Mouse (Mus musculus) fat pad, adult 2 months (tissue): ENCODE data around the gene Mn1.
A peak's percentile ranks its signal among the peaks of the same experiment; 100 is the strongest.

Experiments
- DNase-seq: peaks from one replicate; pipeline ENCODE4 v3.0.0-alpha.2; 2011; ENCODE audit warnings: low read depth, low spot score; ENCODE audit errors: extremely low read depth

The Mn1 gene

GRCm38 (mm10) chr5:111429726-111430125 lies 12.6 kb downstream of the Mn1 start:
- no peak for DNase-seq

- DNase-seq = no peak
These were observed 14.0 kb downstream of the Mn1 start for GRCm38 (mm10) chr5:111431007-111431730.

- DNase-seq = no peak
These were observed 15.7 kb downstream of the Mn1 start for GRCm38 (mm10) chr5:111432842-111433241.

DNA sequence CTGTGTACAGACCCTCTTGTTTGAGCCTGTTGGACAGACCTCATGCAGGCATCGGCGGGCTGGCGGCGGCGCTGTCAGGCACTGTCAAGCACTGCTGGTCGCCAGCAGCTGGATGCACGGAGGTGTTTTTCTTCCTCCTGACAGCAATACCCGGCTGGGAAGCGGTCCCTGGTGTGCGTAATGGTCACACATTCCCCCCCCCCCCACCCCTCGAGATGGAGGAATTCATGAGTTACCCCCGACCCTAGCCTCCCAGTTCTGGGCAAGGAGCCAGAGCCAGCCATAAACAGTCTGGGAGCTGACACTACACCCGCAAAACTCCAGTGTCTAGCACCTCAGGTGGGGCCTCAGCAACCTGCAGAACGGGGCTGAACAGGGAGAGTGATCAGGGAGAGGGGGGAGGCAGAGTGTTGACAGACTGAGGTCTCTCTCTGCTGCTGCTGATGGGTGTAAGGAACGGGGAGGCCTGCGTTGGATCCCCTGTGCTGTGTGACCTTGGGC lies 17.2 kb downstream of the Mn1 start:
- no peak for DNase-seq

DNA sequence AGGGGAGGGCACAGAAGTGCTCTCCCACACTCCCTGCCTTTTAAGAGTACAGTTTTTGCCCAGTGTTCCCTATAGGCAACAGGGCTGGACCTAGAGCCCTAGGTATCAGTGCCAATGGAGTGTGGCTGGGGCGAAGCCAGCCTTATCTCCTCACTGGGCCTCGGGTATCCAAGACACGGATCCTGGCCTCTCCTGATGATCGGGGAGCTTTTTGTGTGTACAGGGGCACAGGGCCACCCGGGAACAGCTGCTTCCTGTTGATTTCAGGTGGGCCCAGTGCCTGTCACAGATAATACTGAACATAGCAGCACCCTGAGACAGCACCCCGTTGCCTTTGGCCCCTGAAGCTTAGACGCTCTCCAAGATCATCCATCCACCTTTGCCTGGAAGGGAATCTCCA lies 19.1 kb downstream of the Mn1 start:
- DNase-seq = no peak

DNA sequence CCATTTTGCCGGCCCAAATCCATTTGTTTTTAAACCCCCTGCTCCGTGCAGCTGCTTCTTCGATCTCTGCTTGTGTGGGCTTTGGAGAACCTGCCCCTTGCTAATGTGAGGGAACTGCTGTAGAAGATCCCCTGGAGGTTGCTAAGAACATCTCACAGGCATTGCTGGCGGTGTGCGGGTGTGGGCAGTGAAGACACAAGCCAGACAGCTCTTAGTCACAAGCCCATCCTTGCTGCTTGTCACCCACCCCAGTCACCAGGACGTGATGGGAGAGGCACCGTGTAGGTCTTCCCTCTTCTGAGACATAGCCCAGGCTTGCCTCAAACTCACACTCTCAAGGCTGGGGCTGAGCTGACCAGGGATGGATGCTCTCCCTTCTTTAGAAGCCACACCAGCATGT lies 20.0 kb downstream of the Mn1 start:
- no peak for DNase-seq

- DNase-seq = no peak
These were observed 21.2 kb downstream of the Mn1 start for GRCm38 (mm10) chr5:111438336-111438735.

DNA sequence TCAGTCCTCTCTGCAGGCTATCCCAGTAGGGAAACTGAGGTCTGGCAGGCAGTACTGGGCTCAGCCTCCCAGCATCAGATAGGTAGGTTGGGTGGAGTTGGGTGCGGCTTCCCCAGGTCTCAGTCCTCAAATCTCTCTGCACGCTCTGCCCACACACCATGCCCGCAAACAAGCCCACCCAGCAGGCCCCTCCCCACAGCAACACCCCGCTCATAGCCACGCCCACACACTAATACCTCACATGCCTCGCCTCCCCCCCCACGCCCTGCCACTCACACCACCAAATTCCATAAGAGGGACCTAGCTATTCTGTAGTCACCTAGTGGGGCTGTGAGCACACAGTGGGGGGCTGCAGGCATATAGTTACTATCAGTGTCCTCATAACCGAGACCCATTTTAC lies 21.7 kb downstream of the Mn1 start:
- no peak for DNase-seq

- DNase-seq = no peak
These were observed 23.1 kb downstream of the Mn1 start for GRCm38 (mm10) chr5:111440264-111440663.

DNA sequence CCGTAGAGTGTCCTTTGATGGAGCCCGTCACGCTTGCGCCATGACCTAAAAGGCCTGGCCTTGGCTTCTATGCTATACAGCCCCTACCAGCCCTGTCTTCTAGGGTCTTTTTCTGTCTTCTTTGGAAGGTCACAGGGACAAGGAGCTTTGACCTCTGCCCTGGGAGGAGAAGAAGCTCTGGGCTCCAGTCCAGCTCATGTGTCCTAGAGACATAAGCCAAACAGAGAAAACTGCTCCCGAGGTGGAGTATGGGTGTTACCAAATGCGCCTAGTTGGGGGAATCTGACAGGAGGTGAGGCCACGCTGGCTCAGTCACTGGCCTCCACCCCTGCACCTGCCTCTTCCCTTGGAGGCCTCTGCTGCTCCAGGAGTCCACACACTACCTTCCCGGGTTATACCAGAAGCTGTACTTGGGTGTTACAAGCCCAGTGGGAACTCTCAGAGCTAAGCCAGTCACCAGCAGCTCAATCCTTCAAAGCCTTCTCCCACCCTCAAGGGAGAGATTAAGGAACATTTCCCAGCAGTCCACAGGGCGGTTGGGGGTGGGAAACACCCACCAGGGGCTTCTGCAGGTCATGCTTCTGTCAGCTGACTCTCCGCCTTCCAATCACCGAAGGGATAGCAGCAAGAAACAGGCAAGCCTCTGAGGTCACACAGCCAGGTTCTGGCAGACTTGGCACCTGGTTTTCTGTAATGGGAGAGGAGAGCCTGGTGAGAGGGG lies 25.1 kb downstream of the Mn1 start:
- DNase-seq = no peak

GRCm38 (mm10) chr5:111443636-111444035 lies 26.5 kb downstream of the Mn1 start:
- DNase-seq = peak; percentile 14

DNA sequence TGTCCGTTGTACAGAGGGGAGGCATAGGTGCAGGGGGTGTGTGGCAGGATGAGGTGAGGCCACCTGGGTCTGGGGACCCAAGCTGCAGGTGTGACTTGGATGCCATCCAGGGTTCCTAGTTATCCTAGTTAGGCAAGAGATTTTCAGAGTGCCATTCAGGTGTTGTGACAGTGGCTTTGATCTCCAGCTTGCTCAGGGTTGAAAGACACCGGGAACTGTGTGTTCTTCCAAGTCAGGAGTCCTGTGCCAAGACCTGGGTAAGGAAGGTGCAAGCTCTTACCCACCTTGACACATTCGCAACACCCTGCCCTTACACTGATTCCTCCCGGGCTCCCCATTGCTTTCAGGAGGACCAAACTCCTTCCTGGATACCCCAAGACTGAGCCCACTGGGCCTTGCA lies 27.2 kb downstream of the Mn1 start:
- peak; percentile 79 for DNase-seq

GRCm38 (mm10) chr5:111446652-111447051 lies 29.5 kb downstream of the Mn1 start:
- no peak for DNase-seq

DNA sequence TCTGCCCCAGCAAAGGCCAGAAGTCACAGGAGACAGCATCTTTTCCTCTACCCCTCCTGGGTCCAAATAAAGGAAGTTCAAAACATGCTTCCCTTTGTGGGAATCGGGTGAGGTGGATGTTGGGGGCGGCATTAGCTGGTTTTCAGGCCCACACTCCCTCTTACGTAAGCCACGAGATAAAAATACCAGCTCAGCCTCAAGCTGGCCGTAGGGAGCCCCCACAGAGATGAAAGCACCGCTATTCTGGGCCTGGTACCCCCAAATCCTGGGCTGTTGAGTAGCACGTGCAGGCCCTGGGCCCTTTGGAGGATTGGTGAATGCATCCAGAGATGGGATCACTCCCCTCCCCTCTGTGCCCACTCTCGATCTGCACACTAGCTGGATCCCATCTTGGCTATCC lies 32.5 kb downstream of the Mn1 start:
- no peak for DNase-seq

GRCm38 (mm10) chr5:111454240-111454639 lies 37.1 kb downstream of the Mn1 start:
- no peak for DNase-seq

DNA sequence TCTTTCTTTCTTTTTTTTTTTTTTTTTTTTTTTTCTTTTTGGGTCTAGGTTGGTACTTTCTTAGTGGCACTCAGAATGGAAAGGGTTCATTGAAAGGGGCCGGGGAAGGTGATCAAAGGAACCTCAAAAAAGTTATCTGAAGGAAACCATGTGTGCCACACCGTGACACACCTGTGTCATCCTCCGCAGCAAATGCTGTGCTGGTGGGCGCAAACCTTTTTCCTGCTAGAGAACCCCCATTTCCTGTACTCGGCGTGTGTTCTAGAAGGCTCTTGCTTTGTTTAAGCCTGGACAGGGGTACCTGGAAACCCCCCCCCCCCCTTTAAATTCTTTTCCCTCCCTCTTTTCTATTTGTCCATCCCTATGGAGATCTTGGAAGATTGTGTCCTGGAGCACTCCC lies 37.7 kb downstream of the Mn1 start:
- no peak for DNase-seq

DNA sequence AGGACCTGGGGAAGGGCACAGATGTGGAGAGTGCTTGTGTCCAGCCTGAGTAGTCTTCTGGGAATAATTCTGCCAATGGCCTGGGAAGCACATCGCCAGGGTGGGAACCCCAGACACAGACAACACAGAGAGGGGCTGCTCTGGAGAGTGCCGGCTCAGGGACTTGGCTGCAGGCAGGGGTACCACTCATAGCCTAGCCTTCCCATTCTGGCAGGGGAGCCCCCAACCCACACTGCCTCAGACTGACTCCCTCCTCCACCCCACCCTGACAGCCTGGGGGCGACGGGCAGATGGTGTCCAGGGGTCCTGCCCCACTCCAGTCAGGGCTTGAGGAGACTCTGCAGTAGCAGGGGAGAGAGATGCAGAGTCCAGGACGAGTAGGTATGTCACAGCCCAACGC lies 41.5 kb downstream of the Mn1 start:
- no peak for DNase-seq

DNA sequence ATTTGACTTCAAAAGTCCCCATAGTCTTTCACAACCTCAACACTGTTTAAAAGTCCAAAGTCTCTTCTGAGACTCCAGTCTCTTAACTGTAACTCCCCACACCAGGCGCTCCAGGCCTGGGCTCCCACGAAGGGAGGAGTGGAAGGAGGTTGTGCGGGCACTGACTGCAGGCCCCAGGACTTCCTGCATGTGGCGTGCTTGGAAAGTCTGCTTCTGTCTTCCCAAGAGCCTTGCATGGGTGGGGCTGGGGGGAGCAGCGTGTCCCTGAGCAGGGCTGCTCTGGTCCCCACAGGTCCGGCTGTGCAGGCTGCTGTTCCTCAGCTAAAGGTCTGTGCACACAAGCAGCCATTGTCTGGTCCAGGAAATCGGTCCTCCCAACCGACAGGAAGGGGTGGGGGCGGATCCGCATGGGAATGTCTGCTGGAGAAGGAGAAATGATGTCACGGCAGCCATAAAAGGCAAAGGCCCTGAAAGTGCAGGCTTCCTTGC lies 48.7 kb downstream of the Mn1 start:
- no peak for DNase-seq

GRCm38 (mm10) chr5:111466429-111466828 lies 49.3 kb downstream of the Mn1 start:
- DNase-seq = no peak

GRCm38 (mm10) chr5:111467699-111468098 lies 50.5 kb downstream of the Mn1 start:
- no peak for DNase-seq

- no peak for DNase-seq
These were observed 52.2 kb downstream of the Mn1 start for GRCm38 (mm10) chr5:111469195-111469882.

DNA sequence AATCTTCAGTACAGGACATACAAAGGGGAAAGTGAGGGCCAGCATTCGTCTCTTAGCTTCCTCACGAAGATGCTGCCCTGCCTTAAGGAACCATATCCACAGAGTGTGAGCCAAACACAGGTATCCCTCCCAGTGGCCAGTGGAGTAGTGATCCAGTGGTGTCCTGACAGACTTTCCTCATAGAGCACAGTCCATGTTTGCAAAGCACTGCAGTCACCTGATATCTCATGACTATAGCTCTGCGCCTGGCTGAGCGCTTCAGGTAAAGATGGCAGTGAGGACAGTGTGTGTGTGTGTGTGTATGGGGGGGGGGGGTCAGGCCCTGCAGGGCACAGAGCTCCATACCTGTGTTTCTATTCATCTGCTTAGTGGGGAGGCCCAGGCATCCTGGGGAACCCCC lies 53.7 kb downstream of the Mn1 start:
- no peak for DNase-seq
